Mouse (Mus musculus): ENCODE data around the gene Chrne.

The Chrne gene

DNA sequence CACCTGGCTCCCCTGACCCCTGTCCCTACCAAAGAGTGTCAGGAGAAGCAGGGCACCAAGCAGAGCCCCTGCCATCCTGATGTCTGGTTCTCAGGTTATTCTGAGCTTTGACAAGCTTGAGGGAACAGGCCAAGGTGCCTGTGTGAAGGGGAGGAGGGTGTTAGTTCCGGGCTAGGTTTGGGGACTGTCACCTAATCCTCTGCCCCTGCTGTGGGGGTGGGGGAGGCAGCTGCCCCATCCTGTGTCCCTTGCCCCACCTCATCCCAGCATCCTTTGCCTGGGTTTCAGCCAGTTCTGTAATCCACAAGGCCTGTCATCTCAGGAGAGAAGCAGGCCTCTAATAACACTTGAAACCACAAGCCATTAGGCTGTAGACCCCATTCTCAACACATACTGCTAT lies at the start of gene Chrne:
TSS of gene Chrne (minus strand) at position 116 of the 400 bp plus-strand sequence.
- in situ Hi-C loops (cut with MboI, MseI): loop anchor here (5.0 kb wide), 2 partner anchors 133 to 182 kb away; no protein-coding TSS in a partner anchor

GRCm38 (mm10) chr11:70668335-70668770 lies 49.3 kb upstream of the Chrne start:
- in situ Hi-C loops (cut with MboI, MseI): loop anchor here (10.0 to 25.0 kb wide), 3 partner anchors 754 to 1581 kb away; partner anchors contain the start of genes Gps2 (in 1 of the 2), Per1 (in 1 of the 2) and Vamp2 (in 1 of the 2)

DNA sequence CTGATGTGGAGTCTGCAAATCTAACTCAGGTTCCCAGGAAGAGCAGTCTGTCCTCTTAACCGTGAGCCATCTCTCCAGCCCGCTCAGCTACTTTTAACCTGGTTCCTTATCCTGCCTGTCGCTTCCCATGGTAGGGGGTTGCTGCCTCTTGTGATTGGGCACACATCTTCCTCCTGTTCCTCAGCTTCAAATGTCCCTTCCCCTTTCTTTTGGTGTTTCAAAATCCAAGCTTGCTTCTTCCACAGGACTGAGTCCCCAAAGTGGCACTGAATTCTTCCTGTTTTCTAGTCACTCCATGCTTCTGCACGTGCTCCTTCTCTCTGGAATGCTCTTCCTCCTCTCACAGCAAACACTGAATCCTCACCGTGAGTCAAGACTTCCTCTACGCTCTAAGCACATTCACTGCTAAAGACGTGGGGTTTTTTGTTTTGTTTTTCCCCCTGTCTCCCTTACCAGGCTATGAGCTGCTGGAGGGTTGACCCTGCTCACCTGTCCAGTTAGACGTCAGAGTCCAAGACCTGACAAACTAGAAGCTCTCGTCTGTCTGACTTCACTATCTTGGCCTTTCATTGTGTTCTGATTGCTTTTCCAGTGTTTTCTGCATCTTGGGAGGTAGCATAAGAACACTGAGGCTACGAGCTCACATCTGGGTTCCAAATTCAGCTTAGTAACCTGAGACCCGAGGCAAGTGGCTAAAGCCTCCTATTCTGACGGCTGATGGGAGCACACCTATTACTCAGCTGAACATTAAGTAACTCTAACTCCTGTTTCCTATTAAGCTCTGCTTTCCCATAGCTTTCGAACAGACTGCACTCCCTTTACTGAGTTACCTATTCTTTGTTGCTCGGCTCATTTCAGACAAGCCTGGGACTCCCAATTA lies 48.5 kb upstream of the Chrne start:
- in situ Hi-C loops (cut with MboI, MseI): loop anchor here (10.0 to 25.0 kb wide), 3 partner anchors 753 to 1580 kb away; partner anchors contain the start of genes Gps2 (in 1 of the 2), Per1 (in 1 of the 2) and Vamp2 (in 1 of the 2)

DNA sequence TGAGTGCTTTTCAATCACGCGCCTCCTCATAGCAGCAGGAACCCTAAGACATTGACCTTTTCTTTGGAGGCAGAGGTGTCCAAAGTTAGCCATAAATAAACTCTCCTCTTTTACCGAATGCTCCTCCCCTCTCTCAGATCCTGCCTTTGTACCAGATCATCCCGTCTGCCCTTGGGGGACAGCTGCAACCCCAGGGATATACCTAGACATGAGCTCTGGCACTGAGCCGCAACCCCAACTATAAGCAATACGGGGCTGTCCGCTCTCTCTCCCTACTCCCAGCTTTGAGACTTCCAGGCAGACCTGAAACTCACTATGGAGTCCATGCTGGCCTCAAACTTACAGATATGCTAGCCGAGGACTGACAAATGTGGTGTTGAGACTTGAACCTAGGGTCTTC lies 47.7 kb upstream of the Chrne start:
- in situ Hi-C loops (cut with MboI, MseI): loop anchor here (10.0 to 25.0 kb wide), 3 partner anchors 752 to 1579 kb away; partner anchors contain the start of genes Gps2 (in 1 of the 2), Per1 (in 1 of the 2) and Vamp2 (in 1 of the 2)

DNA sequence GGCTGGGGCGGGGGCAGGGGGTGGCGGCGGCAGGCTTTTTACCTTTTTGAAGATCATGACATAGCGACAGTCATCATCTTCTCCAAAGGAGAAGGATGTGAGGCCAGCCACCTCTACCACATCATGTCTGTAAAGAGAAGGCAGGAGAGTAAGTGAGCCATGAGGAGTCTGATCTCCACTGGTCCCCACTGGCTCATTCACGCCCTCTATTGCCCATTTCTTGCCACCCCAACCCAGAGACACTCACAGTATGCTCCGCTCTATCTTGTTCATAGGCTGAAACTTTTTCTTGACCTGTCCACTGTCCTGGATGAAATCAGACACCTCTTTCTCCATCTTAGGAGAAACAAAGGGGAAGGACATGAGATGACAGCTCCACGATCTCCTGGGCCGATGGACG lies 45.7 kb upstream of the Chrne start:
- in situ Hi-C loops (cut with MboI, MseI): loop anchor here (10.0 to 25.0 kb wide), 3 partner anchors 750 to 1577 kb away; partner anchors contain the start of genes Gps2 (in 1 of the 2), Per1 (in 1 of the 2) and Vamp2 (in 1 of the 2)

DNA sequence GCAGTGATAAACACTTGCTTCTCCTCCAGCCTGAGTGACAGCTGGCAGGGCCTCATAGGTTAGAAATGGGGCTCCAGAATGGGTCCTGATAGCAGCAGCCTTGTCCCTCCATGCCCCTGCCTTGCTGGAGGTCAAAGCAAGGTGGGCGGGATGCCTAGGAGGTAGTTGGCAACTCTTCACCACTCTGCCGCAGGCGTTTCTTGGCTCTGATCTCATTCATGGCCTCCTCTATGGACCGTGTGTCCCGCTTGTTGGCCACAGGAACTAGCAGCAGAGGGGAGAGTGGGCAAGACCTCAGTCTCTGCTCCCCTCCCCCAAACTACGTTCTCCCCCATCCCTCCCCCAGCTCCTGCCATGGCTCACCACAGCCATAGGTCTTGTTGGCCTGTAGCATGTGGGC lies 44.9 kb upstream of the Chrne start:
- in situ Hi-C loops (cut with MboI, MseI): loop anchor here (10.0 to 25.0 kb wide), 3 partner anchors 749 to 1577 kb away; partner anchors contain the start of genes Gps2 (in 1 of the 2), Per1 (in 1 of the 2) and Vamp2 (in 1 of the 2)

- in situ Hi-C loops (cut with MboI, MseI): loop anchor here (10.0 to 25.0 kb wide), 3 partner anchors 748 to 1576 kb away; partner anchors contain the start of genes Gps2 (in 1 of the 2), Per1 (in 1 of the 2) and Vamp2 (in 1 of the 2)
Observed at GRCm38 (mm10) chr11:70663101-70663500, 44.1 kb upstream of the Chrne start.

GRCm38 (mm10) chr11:70660571-70660970 lies 41.6 kb upstream of the Chrne start:
- in situ Hi-C loops (cut with MboI, MseI): loop anchor here (10.0 to 25.0 kb wide), 3 partner anchors 746 to 1573 kb away; partner anchors contain the start of genes Gps2 (in 1 of the 2), Per1 (in 1 of the 2) and Vamp2 (in 1 of the 2)

GRCm38 (mm10) chr11:70658942-70659341 lies 39.9 kb upstream of the Chrne start:
- in situ Hi-C loops (cut with MboI, MseI): loop anchor here in 1 of 2 experiments (10.0 to 25.0 kb wide), 2 partner anchors 664 to 1572 kb away; partner anchors contain the start of genes Gabarap, Per1, Phf23 and Vamp2

- in situ Hi-C loops (cut with MboI, MseI): loop anchor here in 1 of 2 experiments (10.0 to 25.0 kb wide), 2 partner anchors 664 to 1571 kb away; partner anchors contain the start of genes Gabarap, Per1, Phf23 and Vamp2
Observed at GRCm38 (mm10) chr11:70658521-70658920, 39.5 kb upstream of the Chrne start.

- in situ Hi-C loops (cut with MboI, MseI): loop anchor here in 1 of 2 experiments (10.0 to 25.0 kb wide), 2 partner anchors 663 to 1571 kb away; partner anchors contain the start of genes Gabarap, Per1, Phf23 and Vamp2
Observed at GRCm38 (mm10) chr11:70657991-70658390, 39.0 kb upstream of the Chrne start.

DNA sequence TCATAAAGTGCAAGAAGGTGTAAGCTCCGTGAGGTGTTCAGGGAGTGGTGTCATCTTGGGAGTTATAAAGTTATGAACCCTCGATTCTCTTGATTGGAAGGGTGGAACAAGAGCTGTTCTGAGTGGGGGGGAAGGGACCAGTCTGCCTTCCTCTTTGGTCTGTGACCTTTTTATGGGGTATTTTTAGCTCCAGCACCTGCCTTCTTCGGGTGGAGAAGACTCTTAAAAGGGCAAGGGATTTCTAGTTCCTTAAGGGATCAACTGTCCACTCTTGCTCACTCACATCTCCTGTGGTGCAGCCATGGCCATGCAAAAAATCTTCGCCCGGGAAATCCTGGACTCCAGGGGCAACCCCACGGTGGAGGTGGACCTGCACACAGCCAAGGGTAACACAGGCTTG lies 38.6 kb upstream of the Chrne start:
- in situ Hi-C loops (cut with MboI, MseI): loop anchor here in 1 of 2 experiments (10.0 to 25.0 kb wide), 2 partner anchors 663 to 1570 kb away; partner anchors contain the start of genes Gabarap, Per1, Phf23 and Vamp2

GRCm38 (mm10) chr11:70656964-70657363 lies 37.9 kb upstream of the Chrne start, which contains the start of gene Eno3:
TSS of gene Eno3 (plus strand) at chr11:70657202.
- in situ Hi-C loops (cut with MboI, MseI): loop anchor here in 1 of 2 experiments (10.0 to 25.0 kb wide), 2 partner anchors 662 to 1570 kb away; partner anchors contain the start of genes Gabarap, Per1, Phf23 and Vamp2

DNA sequence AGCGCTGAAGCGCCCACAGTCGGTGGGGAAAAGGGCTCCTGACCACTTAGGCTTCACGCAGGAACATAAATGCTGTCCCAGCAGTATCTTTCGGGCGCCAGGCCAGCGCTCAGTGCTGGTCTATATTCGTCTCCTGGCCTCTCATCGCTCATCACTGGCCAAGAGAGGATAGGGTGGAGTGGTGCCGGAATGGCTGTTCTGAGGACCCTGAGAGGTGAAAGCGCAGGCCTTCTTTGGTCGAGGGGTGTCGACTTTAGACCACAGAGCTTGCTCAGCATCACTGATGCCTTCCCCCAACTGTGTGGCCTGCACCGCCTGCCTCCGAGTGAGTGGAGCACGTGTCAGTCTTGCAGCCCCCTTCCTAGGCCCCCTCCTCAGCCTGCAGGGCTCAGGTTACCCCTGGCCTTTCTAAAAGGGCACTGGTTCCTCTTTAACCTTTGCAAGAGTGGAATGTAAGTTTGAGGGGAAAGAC lies 37.5 kb upstream of the Chrne start:
- in situ Hi-C loops (cut with MboI, MseI): loop anchor here in 1 of 2 experiments (10.0 to 25.0 kb wide), 2 partner anchors 662 to 1569 kb away; partner anchors contain the start of genes Gabarap, Per1, Phf23 and Vamp2

DNA sequence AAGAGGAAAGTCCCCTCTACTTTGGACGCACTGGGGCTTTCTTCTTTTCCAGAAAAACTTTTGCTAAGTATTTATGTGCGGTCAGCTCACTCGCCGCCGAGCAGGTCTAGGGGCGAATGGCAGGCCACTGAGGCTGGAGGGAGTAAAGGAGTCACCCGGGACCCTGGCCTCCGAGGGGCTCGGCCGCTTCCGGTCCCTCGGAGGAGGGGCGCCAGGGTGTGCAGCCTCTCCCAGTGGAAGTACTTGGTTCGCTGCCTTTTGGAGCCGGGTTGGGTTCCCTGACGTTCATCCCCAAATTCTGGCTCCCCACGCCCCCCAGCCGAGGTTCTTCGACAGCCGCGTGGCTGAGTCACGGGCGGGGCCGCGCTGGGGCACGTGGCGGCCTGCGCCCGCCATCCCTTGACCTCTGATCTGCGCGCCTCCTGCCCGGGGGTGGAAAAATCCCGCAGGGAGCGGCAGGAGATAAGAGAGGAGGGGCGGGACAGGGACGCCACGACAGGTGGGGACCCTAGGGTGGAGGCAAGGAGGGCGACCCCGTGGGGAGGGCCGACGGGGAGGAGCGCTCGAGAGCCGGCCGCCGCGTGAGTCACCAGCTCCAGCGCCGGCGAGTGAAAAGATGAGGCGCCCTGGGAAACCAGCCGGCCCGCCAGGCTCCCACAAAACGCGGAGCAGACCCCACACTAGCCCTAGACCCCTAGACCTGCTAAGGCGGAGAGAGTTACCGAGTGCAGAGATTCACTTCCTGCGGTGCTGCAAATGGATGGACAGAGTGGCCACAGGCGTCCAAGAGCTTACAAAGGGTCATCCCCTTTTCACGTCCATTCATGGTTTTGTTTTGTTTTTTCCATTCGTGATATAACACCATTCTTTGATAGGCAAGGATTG lies 36.8 kb upstream of the Chrne start:
- in situ Hi-C loops (cut with MboI, MseI): loop anchor here in 1 of 2 experiments (10.0 to 25.0 kb wide), 2 partner anchors 661 to 1569 kb away; partner anchors contain the start of genes Gabarap, Per1, Phf23 and Vamp2

GRCm38 (mm10) chr11:70654923-70655570 lies 36.0 kb upstream of the Chrne start:
- in situ Hi-C loops (cut with MboI, MseI): loop anchor here in 1 of 2 experiments (10.0 to 25.0 kb wide), 2 partner anchors 660 to 1568 kb away; partner anchors contain the start of genes Gabarap, Per1, Phf23 and Vamp2

GRCm38 (mm10) chr11:70654198-70654922 lies 35.3 kb upstream of the Chrne start, which contains the start of gene Pfn1:
TSS of gene Pfn1 (minus strand) at chr11:70654644.
- in situ Hi-C loops (cut with MboI, MseI): loop anchor here in 1 of 2 experiments (10.0 to 25.0 kb wide), 2 partner anchors 660 to 1567 kb away; partner anchors contain the start of genes Gabarap, Per1, Phf23 and Vamp2
